Mouse (Mus musculus) midbrain, embryonic 13.5 days (tissue): ENCODE data around the gene Fcho1. TPM values are rescaled to one million over a fixed set of nuclear protein-coding genes. Genes with fewer than 3 reads are reported as not detected.

Experiments used
- ATAC-seq: fragments of 200-750 bp; cut with Nextera tagmentation; 2 replicates; pipeline ENCODE4 v1.8.0; 2017; ENCODE audit warnings: mild to moderate bottlenecking, moderate TSS enrichment, moderate library complexity
- H3K27ac ChIP-seq: fragments of 300-500 bp; sonication (generic); 2 replicates; pipeline ENCODE4 v1.5.1; 2015; ENCODE audit warnings: inconsistent platforms, mild to moderate bottlenecking, moderate library complexity
- H3K27me3 ChIP-seq: fragments of 300-500 bp; sonication (generic); 2 replicates; pipeline ENCODE4 v1.6.1; 2015; ENCODE audit warnings: mild to moderate bottlenecking, inconsistent platforms
- H3K36me3 ChIP-seq: fragments of 300-500 bp; sonication (generic); 2 replicates; pipeline ENCODE4 v1.6.1; 2015; ENCODE audit warnings: mild to moderate bottlenecking, inconsistent platforms
- H3K4me1 ChIP-seq: fragments of 300-500 bp; sonication (generic); replicated peaks from 2 replicates; pipeline ENCODE4 v1.6.1; 2015; ENCODE audit warnings: inconsistent platforms
- H3K4me2 ChIP-seq: fragments of 300-500 bp; sonication (generic); replicated peaks from 2 replicates; pipeline ENCODE4 v1.6.1; 2015; ENCODE audit warnings: moderate library complexity, mild to moderate bottlenecking, inconsistent platforms
- H3K4me3 ChIP-seq: fragments of 300-500 bp; sonication (generic); replicated peaks from 2 replicates; pipeline ENCODE4 v1.5.1; 2015; ENCODE audit warnings: mild to moderate bottlenecking, inconsistent platforms
- H3K9ac ChIP-seq: fragments of 300-500 bp; sonication (generic); replicated peaks from 2 replicates; pipeline ENCODE4 v1.6.1; 2015; ENCODE audit warnings: mild to moderate bottlenecking, inconsistent platforms
- H3K9me3 ChIP-seq: fragments of 300-500 bp; sonication (generic); 2 replicates; pipeline ENCODE4 v1.6.1; 2016; ENCODE audit warnings: mild to moderate bottlenecking, inconsistent platforms
- WGBS: fragments of 180-500 bp; shearing (Covaris S2); methylation state at CpG from one replicate; pipeline ENCODE4 v1.1.7; 2015; 5-methylcytosine and 5-hydroxymethylcytosine counted together
- polyA plus RNA-seq: library from polyadenylated mRNA; unstranded; fragments of >200 nt; fragmentation: Nextera tagmentation; extraction: Ambion mirVana; gene quantifications from 2 replicates; pipeline ENCODE4 v1.2.1, GENCODE M21; 2015

Fcho1 gene
- polyA plus RNA-seq, 1 experiment from 2014 or later: 65.5 TPM

- Histone ChIP-seq H3K27me3 (peaks cover 23% of the 10 kb centered on the region), H3K4me1 (peaks cover 59% of the 10 kb centered on the region), H3K9me3 (no peaks in the 10 kb centered on the region), H3K4me3 (peak overlapping the region; percentile 11; the same call in 1 of the 2 replicates), H3K27ac (no peak overlapping the region), H3K36me3 (peaks cover 11% of the 10 kb centered on the region), H3K9ac (no peak overlapping the region; the same call in 1 of the 2 replicates), H3K4me2 (peak overlapping the region; percentile 37)
- no peak for ATAC-seq
- 6% methylated on average over 21 of the region's 21 CpGs for WGBS
Measured at GRCm38 (mm10) chr8:71668220-71668975, 57.1 kb downstream of the Fcho1 start.

- H3K4me2 ChIP-seq: peak overlapping the region; percentile 37
- peak overlapping the region; percentile 39 for H3K9ac ChIP-seq
- H3K4me1 ChIP-seq: peaks cover 59% of the 10 kb centered on the region
- ATAC-seq: no peak
- peak overlapping the region; percentile 55 for H3K27ac ChIP-seq
- 50% methylated on average over 5 of the region's 5 CpGs for WGBS
- H3K4me3 ChIP-seq: no peak overlapping the region
- H3K36me3 ChIP-seq: peaks cover 22% of the 10 kb centered on the region
- no peaks in the 10 kb centered on the region for H3K9me3 ChIP-seq
- peaks cover 30% of the 10 kb centered on the region for H3K27me3 ChIP-seq
Measured at GRCm38 (mm10) chr8:71667256-71667655, 58.3 kb downstream of the Fcho1 start.

DNA sequence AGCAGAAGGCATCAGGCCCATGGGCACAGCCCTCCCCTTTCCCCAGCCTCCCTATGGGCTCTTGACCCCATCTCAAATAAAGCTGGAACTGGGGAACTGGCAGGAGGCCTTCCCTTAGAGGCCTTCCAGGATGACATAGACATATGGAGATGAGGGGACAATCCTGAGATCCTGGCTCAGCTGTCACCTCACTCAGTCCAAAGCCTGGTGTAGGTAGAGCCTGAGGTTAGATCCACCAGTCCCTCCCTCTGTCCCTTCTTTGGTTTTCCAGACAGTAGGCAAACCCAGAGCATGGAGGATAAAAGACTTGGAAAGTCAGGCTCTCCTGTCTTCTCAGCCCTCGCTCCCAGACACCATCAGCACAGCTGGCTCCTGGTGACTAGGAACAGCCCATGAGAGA is 58.7 kb downstream of the Fcho1 start:
- Histone ChIP-seq H3K9me3 (no peaks in the 10 kb centered on the region), H3K27ac (peak overlapping the region; percentile 55), H3K4me1 (peaks cover 55% of the 10 kb centered on the region), H3K4me2 (0 out of 2 replicates have a peak overlapping the region, but pooled peaks have one; percentile 2), H3K4me3 (no peak overlapping the region), H3K36me3 (peaks cover 26% of the 10 kb centered on the region), H3K9ac (peak overlapping the region; percentile 39; the same call in 1 of the 2 replicates), H3K27me3 (peaks cover 34% of the 10 kb centered on the region)
- ATAC-seq: no peak
- WGBS: 14% methylated on average over 1 of the region's 1 CpGs

DNA sequence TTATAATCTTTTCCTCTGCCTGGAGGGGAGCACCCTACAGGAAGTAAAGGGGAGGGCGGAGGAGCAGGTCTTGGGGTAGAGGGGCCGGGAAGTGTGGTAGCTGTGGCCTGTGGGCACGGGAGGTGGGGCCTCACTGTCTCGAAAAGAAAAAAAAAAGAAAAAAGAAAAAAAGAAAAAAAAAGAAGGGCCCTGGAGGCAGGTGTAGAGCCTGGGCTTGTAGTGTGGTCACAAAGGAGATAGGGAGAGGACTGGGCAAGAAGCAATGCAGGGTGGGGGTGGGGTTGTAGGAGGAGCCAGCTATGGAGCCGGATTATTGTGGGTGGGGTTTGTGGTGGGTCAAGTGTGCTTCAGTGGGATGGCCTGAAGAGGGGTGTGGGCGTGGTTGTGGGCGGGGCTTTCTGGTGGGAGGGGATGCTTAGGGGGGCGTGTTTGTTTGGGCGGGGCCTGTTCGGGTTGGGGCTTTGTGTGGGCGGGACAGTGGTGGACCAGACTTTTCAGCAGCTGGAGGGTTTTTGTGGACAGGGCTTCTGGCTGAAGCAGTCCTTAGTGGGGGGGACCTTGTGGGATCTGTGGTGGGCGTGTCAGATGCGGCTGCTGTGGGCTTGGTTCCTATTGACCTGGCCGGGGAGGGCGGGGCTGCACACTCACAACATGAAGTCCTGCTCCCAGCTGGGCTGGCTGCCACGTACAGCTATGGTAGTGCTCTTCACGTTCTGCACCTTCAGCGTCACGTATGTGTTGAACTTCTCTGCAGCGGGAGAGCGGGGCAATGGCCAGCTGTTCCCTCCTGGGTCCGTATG is 60.0 kb downstream of the Fcho1 start:
- H3K9ac ChIP-seq: 0 out of 2 replicates have a peak overlapping the region, but pooled peaks have one; percentile 28
- WGBS: 5% methylated on average over 22 of the region's 22 CpGs

DNA sequence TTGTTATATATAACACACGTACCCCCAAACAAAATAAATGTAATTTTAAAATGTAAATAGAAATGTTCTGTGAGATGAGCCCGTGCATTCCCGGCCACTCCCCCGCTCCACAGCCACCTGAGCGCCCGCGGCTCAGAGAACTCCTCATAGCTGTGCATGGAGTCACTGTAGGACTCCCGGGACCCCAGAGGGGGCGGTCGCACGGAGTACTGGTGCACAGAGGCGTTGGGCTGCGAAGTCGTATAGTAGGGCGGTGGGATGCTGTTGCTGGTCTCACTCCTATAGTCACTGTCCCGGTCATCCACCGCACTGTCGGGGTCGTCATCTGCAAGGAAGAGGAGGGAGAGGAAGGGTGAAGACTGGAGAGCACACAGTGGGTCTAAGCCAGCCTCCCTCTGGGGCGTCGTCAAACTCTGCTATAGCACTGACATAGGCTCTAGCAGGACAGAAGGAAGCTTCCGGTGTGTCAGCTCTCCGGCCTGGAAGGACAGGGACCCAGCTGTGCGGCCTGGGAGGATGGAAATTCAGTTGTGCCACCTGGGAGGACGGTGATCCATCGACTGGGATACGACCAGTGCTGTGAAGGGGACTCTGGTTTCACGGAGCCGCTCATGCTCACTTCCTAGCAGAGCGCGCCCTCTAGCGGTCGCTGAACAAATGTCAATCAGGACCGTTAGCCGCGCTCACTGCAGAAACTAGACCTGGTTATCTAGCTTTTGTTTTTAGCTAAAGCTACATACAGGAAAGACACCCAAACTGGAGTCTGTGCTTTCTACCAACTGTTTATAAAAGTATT is 65.0 kb downstream of the Fcho1 start:
- Histone ChIP-seq H3K9ac (no peak overlapping the region), H3K9me3 (no peaks in the 10 kb centered on the region), H3K27ac (no peak overlapping the region), H3K4me3 (no peak overlapping the region), H3K4me1 (peaks cover 7% of the 10 kb centered on the region), H3K27me3 (peaks cover 77% of the 10 kb centered on the region), H3K4me2 (no peak overlapping the region), H3K36me3 (peaks cover 53% of the 10 kb centered on the region)
- WGBS: 10% methylated on average over 36 of the region's 36 CpGs
- ATAC-seq: peak; percentile 73

More for the DNA sequence above, 60.0 kb downstream of the Fcho1 start:
- H3K27me3 ChIP-seq: peaks cover 43% of the 10 kb centered on the region
- H3K4me3 ChIP-seq: no peak overlapping the region
- peak overlapping the region; percentile 37 for H3K4me2 ChIP-seq
- peak; percentile 21; the same call in 1 of the 2 replicates for ATAC-seq
- H3K9me3 ChIP-seq: no peaks in the 10 kb centered on the region
- H3K36me3 ChIP-seq: peaks cover 28% of the 10 kb centered on the region
- H3K27ac ChIP-seq: no peak overlapping the region
- peaks cover 54% of the 10 kb centered on the region for H3K4me1 ChIP-seq

GRCm38 (mm10) chr8:71659751-71660150 is 65.8 kb downstream of the Fcho1 start:
- peaks cover 85% of the 10 kb centered on the region for H3K27me3 ChIP-seq

GRCm38 (mm10) chr8:71658515-71659049 is 66.9 kb downstream of the Fcho1 start:
- no peak for ATAC-seq

More at GRCm38 (mm10) chr8:71659751-71660150, 65.8 kb downstream of the Fcho1 start:
- WGBS: 57% methylated on average over 1 of the region's 1 CpGs
- H3K4me1 ChIP-seq: peaks cover 5% of the 10 kb centered on the region
- no peak overlapping the region for H3K27ac ChIP-seq
- no peaks in the 10 kb centered on the region for H3K9me3 ChIP-seq
- H3K4me2 ChIP-seq: no peak overlapping the region
- H3K36me3 ChIP-seq: peaks cover 58% of the 10 kb centered on the region
- ATAC-seq: no peak
- H3K9ac ChIP-seq: no peak overlapping the region
- no peak overlapping the region for H3K4me3 ChIP-seq

More at GRCm38 (mm10) chr8:71658515-71659049, 66.9 kb downstream of the Fcho1 start:
- Histone ChIP-seq H3K4me3 (no peak overlapping the region), H3K27ac (no peak overlapping the region), H3K4me2 (no peak overlapping the region), H3K36me3 (peaks cover 59% of the 10 kb centered on the region), H3K27me3 (peaks cover 89% of the 10 kb centered on the region), H3K9me3 (no peaks in the 10 kb centered on the region), H3K4me1 (peaks cover 8% of the 10 kb centered on the region), H3K9ac (0 out of 2 replicates have a peak overlapping the region, but pooled peaks have one; percentile 23)
- 30% methylated on average over 17 of the region's 17 CpGs for WGBS

Other genes starting within 250 kb of the Fcho1 start
- gene Ano8, start 239.8 kb downstream of the Fcho1 start, polyA plus RNA-seq: 5.3 and 9.3 TPM in 2 replicates
- 11.6 and 13.2 TPM in 2 replicates for gene Gtpbp3, start 237.6 kb downstream of the Fcho1 start, polyA plus RNA-seq
- 8.0 and 10.2 TPM in 2 replicates for gene Plvap, start 214.0 kb downstream of the Fcho1 start, polyA plus RNA-seq
- gene Ccdc194, start 200.0 kb downstream of the Fcho1 start, polyA plus RNA-seq: 0.11 TPM in 1 of 2 replicates, not detected in the other
- 9.8 and 10.9 TPM in 2 replicates for gene Bst2, start 188.3 kb downstream of the Fcho1 start, polyA plus RNA-seq
- gene Mvb12a, start 182.8 kb downstream of the Fcho1 start, polyA plus RNA-seq: 51.7 and 62.3 TPM in 2 replicates
- not detected in 2 replicates for gene Tmem221, start 166.8 kb downstream of the Fcho1 start, polyA plus RNA-seq
- not detected in 2 replicates for gene Nxnl1, start 159.1 kb downstream of the Fcho1 start, polyA plus RNA-seq
- 53.7 and 58.7 TPM in 2 replicates for gene Slc27a1, start 156.8 kb downstream of the Fcho1 start, polyA plus RNA-seq
- gene Pgls, start 133.5 kb downstream of the Fcho1 start, polyA plus RNA-seq: 201 and 208 TPM in 2 replicates
- 4.4 and 7.5 TPM in 2 replicates for gene Fam129c, start 128.1 kb downstream of the Fcho1 start, polyA plus RNA-seq
- gene Colgalt1, start 114.7 kb downstream of the Fcho1 start, polyA plus RNA-seq: 51.1 and 51.3 TPM in 2 replicates
- gene Unc13a, start 54.0 kb downstream of the Fcho1 start, polyA plus RNA-seq: 17.1 and 18.5 TPM in 2 replicates
- 2.5 and 2.7 TPM in 2 replicates for gene Jak3, start 49.4 kb downstream of the Fcho1 start, polyA plus RNA-seq
- 0.70 and 0.79 TPM in 2 replicates for gene Insl3, start 36.5 kb downstream of the Fcho1 start, polyA plus RNA-seq
- 0.28 and 0.31 TPM in 2 replicates for gene B3gnt3, start 23.9 kb downstream of the Fcho1 start, polyA plus RNA-seq
- gene Zfp709, start 156.3 kb upstream of the Fcho1 start, polyA plus RNA-seq: 7.7 and 8.1 TPM in 2 replicates
- 19.8 and 21.4 TPM in 2 replicates for gene Zfp882, start 182.9 kb upstream of the Fcho1 start, polyA plus RNA-seq
- 39.1 and 42.0 TPM in 2 replicates for gene Zfp617, start 182.9 kb upstream of the Fcho1 start, polyA plus RNA-seq
- 16.5 and 18.8 TPM in 2 replicates for gene Zfp961, start 225.3 kb upstream of the Fcho1 start, polyA plus RNA-seq